Mouse (Mus musculus) 3T3-L1 (cell line): Measurements from ENCODE around the gene D5Ertd579e.

ENCODE experiments used
- DNase-seq: peaks from one replicate; pipeline ENCODE4 v3.0.0-alpha.2; 2015; ENCODE audit warnings: low read depth, low spot score

Gene D5Ertd579e

DNA sequence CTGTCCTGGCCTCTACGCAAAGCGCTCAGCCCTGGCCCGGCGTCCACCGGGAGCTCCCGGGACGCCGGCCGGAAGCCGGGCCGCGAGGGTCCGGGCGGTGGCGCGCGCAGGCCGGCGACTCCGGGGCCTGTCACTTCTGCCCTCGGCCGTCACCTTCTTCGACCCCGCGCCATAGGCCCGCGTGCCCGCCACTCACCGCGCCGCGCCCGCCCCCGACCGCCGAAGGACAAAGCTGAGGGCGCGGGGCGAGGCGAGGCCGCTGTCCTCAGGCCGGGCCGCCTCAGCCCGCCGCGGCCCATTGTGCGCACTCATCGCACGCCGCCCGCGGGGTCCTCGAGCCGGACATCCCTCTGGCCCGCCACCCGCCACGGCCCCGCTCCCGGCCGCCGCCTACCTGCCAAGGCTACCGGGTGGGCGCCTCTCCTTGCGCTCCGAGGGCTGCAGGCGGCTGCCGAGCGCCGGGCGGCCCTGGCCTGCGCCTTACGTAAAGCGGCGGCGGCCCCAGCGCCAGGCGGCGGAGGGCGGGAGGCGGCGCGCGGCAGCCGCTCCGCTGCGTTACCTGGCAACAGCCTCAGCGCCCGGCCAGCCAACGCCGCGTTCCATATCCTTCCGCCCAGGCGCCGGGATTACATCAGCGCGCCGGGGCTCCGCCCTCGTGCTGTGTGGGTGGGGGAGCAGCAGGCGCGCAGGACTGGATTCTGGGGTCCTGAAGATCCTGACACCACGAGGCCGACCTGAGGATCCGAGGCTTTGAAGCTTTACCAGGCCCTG, at the start of gene D5Ertd579e:
D5Ertd579e (minus strand) TSS at position 564 of the 771 bp plus-strand sequence.
- DNase-seq, result peak; percentile 80

DNA sequence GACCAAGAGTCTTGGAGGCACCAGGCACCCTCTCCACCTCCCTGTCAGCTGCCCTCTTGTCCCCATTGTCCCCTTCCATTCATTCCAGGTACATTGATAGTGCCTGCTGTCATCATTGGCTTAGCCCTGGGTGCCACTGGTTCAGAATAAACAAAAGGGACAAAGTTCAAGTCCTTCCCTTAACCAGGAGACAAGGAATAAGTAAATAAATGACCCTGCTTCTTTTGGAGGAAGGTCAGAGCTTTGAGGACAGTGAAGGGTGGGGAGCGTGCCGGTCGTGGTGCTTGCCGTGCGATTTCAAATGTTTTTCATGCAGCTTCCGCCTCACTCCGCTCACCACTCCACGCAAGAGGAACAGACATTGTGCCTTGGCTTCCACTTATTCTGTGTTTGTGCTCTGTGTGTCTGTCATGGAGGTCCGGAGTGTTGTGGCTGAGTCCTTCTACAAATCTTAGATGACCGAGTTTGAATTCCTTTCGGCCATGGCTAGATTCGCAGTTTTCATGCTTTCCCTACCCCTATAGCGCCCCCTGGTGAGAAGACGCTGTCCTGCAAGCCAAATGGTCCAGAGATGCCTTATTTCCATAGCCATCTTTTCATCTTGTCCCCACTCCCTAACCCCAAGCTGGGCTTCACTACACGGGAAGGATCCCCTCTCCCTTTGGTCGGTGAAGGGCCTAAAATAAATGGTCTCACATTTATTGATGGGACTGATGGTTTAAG, 46.5 kb upstream of the D5Ertd579e start:
- peak; percentile 86 for DNase-seq

DNA sequence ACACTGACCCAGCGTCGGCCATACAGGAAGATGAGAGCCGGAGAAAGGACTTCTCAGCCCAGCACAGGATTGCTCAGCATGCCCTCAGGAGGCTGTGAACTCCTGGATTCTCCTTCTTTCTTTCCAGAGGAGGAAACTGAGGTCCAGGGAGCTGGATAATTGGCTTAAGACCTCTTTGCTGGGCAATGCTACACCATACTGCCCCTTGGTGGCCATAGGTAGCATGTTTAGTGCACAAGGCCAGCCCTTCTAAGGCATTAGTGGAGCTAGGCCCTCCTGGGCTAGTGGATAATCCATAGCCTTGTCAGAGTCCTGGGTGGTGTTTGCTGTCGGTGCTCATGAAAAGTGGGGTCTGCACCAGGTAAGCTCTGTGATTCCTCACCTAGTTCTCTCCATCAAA, 44.0 kb upstream of the D5Ertd579e start:
- DNase-seq, result peak; percentile 77

DNA sequence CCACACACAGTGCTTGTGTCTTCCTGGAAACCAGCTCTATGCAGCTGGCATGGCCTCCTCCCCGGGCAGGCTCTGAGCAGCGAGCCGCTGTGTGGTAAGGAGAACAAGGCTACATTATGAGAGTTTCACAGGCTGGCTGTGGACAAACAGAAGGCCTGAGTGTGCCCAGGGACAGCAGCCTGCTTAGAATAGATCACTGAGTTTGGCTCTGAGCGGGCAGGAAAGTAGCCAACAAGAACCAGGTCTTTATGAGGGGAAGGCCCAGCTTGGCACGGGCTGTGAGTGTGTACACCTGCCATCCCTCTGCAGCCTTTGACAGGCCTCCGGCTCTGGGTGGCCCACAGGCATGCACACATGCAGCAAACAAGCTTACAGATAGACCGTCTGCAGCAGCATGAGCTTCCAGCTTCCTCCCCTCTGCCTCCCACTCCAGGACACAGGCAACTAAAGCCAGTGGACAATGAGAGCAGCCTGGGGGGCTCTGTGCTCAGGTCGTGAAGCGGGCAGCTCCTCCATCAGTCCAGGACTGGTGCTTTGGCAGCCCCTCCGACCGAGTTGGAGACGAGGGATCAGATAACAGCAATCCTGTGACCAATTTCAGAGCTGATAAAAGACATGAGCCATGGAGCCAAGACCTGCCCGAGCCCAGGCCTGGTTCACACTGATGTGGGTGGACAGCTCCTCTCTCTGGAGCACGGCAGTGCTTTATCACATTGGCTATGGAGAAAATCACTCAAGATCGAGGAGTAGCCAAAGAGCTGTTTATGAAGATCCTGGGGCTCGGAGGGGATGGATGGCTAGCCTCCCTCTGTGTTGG, 43.2 kb upstream of the D5Ertd579e start:
- DNase-seq, result peak; percentile 16

DNA sequence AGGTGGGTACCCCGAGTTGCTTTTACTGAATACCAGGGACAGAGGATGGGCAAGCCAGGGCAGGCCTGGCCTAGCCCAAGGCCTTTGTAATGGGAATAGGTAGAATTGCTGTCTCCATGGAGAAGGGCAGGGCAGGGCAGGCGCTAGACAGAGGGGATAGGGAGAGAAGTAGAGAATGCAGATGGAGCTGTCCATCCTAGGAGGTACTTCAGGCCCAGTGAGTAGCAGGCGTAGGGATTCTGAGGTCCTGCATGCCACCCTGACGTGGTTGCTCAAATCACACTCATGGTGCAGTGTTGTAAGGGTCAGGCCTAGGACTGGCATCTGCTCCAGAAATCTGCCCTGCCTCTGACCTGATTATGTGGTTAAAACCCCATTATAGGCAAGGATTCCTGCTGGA, 41.9 kb upstream of the D5Ertd579e start:
- DNase-seq, result peak; percentile 18

DNA sequence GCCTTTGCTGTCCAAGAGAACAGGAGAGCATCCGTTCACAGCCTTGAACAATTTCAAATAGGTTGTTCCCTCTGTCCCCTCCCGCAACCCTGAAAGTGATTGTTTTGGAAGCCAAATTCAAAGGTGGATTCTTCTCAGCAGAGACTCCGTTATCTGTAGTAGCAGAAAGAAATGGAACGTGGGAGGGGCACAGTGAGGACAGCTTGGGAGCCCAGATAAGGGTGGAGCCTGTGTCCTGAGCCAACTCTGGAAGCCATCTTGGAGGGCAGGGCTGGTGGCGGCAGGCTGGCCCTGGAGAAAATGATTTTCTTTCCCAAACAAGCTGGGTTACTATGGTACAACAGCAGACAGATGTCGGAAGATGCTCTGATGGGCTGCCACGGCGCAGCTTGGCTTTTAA, 40.2 kb upstream of the D5Ertd579e start:
- no peak for DNase-seq

DNA sequence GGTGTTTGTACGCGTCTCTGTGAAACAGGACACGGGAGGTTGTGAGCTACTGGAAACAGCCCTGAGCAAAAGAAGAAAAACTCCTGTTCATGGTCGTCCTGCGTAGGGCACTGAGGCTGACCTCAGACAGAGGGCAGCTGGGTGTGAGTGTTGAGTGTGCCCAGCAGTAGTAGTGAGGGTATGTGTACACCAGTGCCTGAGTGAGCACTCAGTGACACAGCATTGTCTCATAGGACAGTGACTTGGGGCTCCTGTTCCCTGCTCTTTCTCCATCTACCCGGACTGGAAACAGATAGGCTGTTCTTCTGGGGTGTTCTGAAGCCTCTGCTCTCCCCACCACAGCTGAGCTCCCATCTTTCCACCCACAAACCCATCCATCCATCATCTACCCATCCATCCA, 39.3 kb upstream of the D5Ertd579e start:
- DNase-seq, result no peak

DNA sequence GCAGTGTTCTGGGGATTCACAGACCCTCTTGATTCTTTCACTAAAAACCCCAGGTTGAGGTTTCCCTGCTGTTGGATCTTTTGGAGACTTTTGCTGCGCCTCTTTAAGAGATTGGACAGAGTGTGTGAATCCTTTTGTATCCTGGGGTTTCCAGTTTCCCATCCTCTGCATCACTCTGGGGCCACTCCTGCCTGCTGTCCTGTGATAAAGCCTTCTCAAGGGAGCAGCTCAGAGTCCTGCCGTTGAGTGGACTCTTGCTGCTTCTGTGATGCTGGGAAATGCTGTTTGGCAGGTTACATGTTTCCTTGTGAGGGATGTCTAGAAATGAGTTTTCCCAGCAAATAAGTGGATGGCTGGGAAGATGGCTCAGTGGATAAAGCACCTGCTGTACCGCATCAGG, 37.6 kb upstream of the D5Ertd579e start:
- DNase-seq, result no peak

DNA sequence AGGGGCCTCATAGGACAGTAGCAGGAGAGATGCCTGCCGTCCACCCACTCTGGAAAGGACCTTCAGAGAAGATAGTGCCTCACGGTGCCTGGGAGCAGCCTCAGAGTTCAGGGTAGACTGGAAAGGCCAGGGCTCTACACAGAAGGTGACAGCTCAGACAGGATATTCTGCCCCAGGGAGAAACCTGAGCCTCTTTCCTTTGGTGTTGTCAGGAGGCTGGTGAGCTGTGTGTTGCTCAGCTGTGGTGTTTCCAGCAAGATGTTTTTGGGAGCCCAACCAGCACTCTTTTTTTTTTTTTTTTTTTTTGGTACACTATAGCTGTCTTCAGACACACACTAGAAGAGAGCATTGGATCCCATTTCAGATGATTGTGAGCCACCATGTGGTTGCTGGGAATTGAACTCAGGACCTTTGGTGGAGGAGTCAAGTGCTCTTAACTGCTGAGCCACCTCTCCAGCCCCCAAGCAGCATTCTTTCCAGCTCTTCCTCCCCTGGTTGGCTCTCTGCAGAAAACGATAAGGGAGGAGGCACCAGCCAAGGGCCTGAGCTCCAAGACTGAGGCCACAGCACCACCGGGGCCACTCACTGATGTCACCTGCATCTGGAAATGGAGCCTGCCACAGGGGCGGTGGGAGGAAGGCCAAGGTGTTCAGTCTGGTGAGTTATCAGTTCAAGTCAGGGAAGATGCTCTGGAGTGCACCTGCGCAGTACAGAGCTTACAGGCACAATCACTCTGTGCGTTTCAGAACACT, 36.3 kb upstream of the D5Ertd579e start:
- DNase-seq, result peak; percentile 91

DNA sequence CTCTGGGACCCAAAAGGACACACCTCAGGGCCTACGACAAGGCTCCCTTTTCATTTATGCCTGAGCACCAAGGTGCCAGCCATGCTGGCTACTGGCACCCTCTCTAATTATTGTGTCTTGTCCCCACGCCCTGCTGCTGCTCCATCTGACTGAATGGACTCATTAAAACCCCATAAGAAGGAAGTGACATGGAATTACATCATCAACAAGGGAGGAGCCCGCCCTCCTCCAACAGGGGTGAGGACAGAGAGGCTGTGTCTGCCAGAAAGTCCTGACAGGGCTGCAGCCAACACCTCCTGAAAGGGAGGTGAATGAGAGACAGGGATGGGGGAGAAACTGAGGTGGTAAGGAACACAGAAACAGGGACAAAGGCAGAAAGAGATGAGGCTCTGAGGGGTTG, 34.9 kb upstream of the D5Ertd579e start:
- peak; percentile 53 for DNase-seq

DNA sequence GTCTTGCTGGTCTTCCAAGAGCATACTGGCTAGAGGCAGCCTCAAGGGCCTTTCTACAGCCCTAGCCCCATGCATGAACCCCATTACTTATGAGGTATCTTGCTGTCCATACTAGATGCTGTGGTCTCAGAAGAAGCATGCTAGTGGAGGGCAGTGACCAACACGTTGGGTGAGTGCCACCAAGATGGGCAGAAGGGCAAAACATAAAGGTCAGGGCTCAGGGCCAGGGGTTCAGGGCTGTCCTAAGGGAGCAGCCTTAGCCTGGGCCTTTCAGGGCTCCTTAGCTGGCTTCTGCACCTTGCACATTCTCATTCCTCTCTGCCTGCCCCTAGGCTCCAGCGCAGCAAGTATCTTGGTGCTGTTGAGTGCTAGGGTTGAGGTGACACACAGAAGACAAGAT, 34.1 kb upstream of the D5Ertd579e start:
- no peak for DNase-seq

DNA sequence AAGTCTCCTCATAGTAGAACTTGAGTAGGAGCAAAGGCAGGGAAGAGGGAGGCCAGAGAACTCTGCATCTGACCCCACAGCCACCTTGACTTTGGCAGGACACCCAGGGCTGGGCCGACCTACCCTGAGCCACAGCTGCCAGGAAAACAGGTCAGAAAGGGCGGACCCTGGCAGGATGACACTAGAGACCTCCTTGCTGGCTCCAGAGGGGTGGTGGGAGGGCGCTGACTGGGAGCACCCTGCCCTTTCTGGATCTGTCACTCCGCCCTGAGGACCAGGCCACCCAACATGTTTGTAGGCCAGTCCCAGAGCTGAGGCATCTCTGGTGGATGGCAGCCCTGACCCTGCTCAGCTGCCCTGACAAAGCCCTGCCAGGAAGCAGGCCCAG, 33.3 kb upstream of the D5Ertd579e start:
- DNase-seq, result no peak

DNA sequence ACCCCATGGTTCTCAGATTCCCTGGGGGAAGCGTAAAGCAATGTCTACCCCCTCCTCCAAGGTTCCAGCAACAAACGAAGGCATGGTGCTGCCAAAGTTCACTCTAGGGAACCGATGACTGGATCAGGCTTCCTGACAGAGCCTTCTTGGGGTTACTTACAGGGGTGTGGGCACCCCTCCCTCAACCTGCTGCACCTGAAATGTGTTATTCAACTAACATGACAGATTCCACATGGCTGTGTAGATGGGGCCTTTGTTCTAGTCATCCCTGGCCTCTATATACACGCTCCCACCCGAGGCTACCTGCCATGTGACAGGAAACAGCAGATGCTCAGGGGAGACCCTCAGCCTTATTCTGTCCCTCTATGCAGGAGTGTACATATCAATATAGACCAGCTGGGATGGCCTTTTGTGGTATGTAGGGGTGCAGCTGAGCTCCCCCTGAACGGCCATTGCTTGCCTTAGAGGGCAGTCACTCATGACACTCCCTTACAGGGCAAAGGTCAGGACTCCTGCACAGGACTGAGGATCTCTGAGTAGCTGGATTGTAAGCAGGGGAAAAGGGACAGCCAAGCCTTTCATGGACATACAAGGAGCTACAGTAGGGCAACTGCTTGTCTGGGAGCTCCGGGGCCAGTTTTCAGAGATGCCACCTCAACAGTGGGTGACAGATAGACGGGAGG, 32.7 kb upstream of the D5Ertd579e start:
- DNase-seq, result no peak

DNA sequence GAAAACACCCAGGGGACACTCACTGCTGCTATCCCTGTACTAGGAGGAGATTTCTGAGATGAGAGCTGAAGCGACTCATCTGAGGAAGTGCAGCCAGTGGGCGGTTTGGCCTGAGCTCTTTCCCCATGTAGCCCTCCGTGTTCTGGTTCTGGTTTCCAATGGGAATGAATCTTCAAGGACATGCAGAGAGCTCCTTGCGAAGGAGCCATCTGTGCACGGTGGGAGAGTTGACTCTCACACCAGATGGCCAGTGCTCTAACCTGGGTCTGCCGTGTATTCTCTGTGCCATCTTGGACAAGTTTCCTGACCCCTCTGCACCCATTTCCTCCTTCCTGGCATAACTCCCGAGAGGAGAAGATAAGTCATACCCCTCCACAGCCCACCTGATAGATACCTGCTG, 32.0 kb upstream of the D5Ertd579e start:
- peak; percentile 59 for DNase-seq

DNA sequence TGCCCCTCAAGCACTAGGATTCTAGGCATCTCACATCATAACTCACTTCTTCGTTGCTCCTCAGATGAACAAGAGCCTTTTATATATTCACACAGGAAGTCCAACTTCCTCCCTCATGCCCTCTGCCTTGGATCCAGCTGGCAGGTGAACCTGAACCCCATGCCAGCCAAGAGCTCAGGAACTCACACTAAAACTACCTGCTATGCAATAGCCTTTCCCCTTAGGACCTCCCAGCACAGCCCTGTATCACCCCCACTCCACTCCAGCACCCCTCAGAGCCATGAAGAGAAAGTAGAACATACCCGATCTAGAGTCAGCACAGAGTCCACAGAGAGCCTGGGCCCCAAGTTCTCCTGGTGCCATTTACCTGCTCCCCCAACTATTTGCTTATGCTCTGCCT, 31.3 kb upstream of the D5Ertd579e start:
- no peak for DNase-seq

DNA sequence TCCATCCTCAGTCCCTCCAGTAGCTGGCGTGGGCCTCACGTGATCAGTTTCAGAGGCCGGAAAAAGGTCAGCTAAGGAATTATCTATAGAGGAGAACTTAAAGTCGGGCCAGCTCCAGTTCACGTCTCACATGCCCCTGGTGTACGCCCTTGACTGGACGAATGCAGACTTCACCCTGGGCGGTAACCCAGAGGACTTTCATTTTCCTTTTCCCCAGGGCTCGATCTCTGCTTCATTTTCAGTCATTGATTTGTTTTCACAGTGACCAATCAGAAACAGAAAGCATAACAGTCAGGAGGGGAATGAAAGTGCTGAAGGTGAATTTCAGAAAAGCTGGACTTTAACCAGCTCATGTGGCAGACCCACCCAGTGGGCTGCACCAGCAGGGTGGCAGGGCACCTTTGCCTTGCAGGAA, 30.6 kb upstream of the D5Ertd579e start:
- no peak for DNase-seq

DNA sequence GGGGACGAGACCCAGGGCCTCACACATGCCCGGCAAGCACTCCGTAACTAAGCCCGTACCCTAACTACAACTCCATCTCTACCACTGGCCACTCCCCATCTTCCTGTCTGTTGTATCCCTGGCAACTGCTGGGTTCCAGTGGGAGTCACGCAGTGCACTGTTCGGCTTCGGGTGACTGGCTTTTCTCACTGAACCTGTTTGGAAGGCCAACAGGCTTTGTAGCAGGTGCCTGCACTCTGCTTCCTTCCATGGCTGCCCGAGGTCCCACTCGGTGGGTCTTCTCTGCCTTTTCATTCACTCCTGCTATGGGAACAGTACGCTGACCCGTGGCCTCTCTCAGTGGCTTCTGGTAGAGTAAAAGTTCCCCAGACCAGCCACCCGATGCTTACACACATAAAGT, 30.0 kb upstream of the D5Ertd579e start:
- DNase-seq, result no peak

DNA sequence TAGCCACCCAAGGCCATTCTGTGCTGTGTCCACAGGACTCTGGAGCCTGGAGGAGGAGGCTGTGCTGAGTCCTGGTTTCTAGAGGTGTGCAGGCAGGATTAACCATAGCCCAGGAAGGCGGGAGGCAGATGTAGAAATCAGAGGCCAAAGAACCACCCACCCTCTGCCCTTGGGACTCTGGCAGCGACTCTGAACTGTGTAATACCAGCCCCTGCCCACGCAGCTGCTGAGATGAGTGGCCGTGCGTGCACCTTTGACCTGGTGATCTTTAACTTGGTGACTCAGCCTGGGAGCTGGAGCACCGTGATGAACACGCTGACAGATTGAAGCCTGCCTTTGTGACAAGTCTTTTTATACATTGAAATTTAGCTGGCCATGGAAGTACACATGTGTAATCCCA, 28.4 kb upstream of the D5Ertd579e start:
- DNase-seq, result peak; percentile 94

DNA sequence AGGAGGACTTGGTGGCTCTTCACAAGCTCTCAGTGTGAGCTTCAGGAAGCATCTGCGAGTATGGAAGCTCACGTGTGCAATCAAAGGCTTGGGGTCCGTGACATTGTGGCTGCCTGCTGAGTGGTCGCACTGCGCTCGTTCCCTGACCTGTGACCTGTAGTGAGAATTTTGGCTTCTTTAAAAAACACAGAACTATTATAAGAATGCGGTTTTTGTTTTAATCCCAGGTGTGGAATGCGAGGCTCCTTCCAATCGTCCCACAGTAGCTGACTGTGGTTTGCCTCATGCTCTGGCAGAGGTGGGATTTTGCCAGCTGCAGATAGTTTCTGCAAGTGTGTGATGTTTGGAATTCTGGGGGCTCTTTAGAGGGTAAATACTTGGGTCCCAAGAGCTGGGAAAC, 27.5 kb upstream of the D5Ertd579e start:
- DNase-seq, result peak; percentile 71

DNA sequence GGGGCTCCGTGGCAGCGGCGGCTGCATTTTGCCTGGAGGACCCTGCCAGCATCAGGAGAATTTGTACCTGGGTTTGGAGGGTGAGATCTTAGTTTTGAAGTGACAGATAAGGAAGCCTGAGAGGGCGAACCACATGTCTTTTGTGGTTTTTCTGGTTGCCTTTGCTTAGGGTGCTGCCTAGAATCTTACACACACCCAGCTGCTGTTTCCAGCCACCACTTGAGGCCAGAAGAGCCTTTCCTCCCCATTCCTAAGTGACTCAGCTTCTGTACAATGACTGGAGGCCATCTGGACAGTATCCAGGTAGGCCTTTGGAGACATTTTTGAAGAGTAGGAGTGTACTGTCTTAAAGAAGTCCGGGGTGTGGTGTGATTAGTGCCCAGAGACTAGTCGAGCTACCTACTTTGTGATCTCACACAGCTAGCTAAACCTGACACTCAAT, 26.6 kb upstream of the D5Ertd579e start:
- DNase-seq, result peak; percentile 100
